Mouse (Mus musculus) intestine, postnatal 0 days (tissue): ENCODE results near the gene Mettl24. TPM values are rescaled to one million over a fixed set of nuclear protein-coding genes. Genes with fewer than 3 reads are reported as not detected.
A peak's percentile ranks its signal among the peaks of the same experiment; 100 is the strongest.

Experiments used
- ATAC-seq: fragments of 200-750 bp; cut with Nextera tagmentation; 2 replicates; pipeline ENCODE4 v1.8.0; 2017; ENCODE audit warnings: mild to moderate bottlenecking, moderate TSS enrichment, moderate library complexity
- H3K27ac ChIP-seq: fragments of 300-500 bp; sonication (generic); 2 replicates; pipeline ENCODE4 v1.5.1; 2014; ENCODE audit warnings: mild to moderate bottlenecking, low read depth, low read length, moderate library complexity
- H3K27me3 ChIP-seq: fragments of 300-500 bp; sonication (generic); replicated peaks from 2 replicates; pipeline ENCODE4 v1.6.1; 2014; ENCODE audit warnings: low read length, mixed read lengths; ENCODE audit not compliant: control insufficient read depth, insufficient read depth
- H3K36me3 ChIP-seq: fragments of 300-500 bp; sonication (generic); 2 replicates; pipeline ENCODE4 v1.6.1; 2014; ENCODE audit warnings: mild to moderate bottlenecking, moderate library complexity; ENCODE audit not compliant: control insufficient read depth, insufficient read depth
- H3K4me1 ChIP-seq: fragments of 300-500 bp; sonication (generic); replicated peaks from 2 replicates; pipeline ENCODE4 v1.6.1; 2014; ENCODE audit warnings: antibody characterized with exemption, low read length, mixed read lengths; ENCODE audit not compliant: control insufficient read depth, insufficient read depth
- H3K4me2 ChIP-seq: fragments of 300-500 bp; sonication (generic); replicated peaks from 2 replicates; pipeline ENCODE4 v1.6.1; 2014; ENCODE audit warnings: low read depth, mild to moderate bottlenecking, moderate library complexity
- H3K4me3 ChIP-seq: fragments of 300-500 bp; sonication (generic); 2 replicates; pipeline ENCODE4 v1.5.1; 2014; ENCODE audit warnings: low read depth, low read length
- H3K9ac ChIP-seq: fragments of 300-500 bp; sonication (generic); 2 replicates; pipeline ENCODE4 v1.6.1; 2014; ENCODE audit warnings: mild to moderate bottlenecking, low read depth, low read length
- H3K9me3 ChIP-seq: fragments of 300-500 bp; sonication (generic); 2 replicates; pipeline ENCODE4 v1.6.1; 2016; ENCODE audit warnings: mixed run types; ENCODE audit not compliant: control insufficient read depth
- CTCF ChIP-seq: sonication (generic); IDR thresholded peaks from 2 replicates; pipeline ENCODE4 v1.5.1; 2016; ENCODE audit warnings: low read depth, mild to moderate bottlenecking, control low read depth, antibody characterized with exemption, moderate library complexity
- WGBS: fragments of 180-500 bp; shearing (Covaris S2); extraction: QIAGEN DNeasy Blood & Tissue Kit; methylation state at CpG from one replicate; pipeline ENCODE4 v1.1.7; 2014; 5-methylcytosine and 5-hydroxymethylcytosine counted together
- polyA plus RNA-seq: library from polyadenylated mRNA; unstranded; fragments of >200 nt; fragmentation: Nextera tagmentation; extraction: Ambion mirVana; gene quantifications from 2 replicates; pipeline ENCODE4 v1.2.1, GENCODE M21; 2015

Gene Mettl24
- polyA plus RNA-seq, 1 experiment from 2014 or later, result 1.7 TPM

GRCm38 (mm10) chr10:40643126-40643525, 40.0 kb upstream of the Mettl24 start:
- 84% methylated on average over 5 of the region's 5 CpGs for WGBS

GRCm38 (mm10) chr10:40644456-40644855, 38.6 kb upstream of the Mettl24 start:
- Histone ChIP-seq H3K4me3 (no peak overlapping the region), H3K9me3 (no peaks in the 10 kb centered on the region), H3K27ac (no peak overlapping the region), H3K36me3 (no peaks in the 10 kb centered on the region), H3K27me3 (no peaks in the 10 kb centered on the region), H3K9ac (no peak overlapping the region), H3K4me1 (no peaks in the 10 kb centered on the region), H3K4me2 (no peak overlapping the region)
- no peak for ATAC-seq
- WGBS, result 44% methylated on average over 9 of the region's 9 CpGs
- peak; percentile 26; the same call in 1 of the 2 replicates for TF ChIP-seq CTCF

More at GRCm38 (mm10) chr10:40643126-40643525, 40.0 kb upstream of the Mettl24 start:
- H3K9ac ChIP-seq, result no peak overlapping the region
- H3K4me2 ChIP-seq, result no peak overlapping the region
- no peak for ATAC-seq
- no peak overlapping the region for H3K27ac ChIP-seq
- TF ChIP-seq CTCF, result no peak
- H3K36me3 ChIP-seq, result no peaks in the 10 kb centered on the region
- no peaks in the 10 kb centered on the region for H3K4me1 ChIP-seq
- no peaks in the 10 kb centered on the region for H3K27me3 ChIP-seq
- H3K4me3 ChIP-seq, result no peak overlapping the region
- no peaks in the 10 kb centered on the region for H3K9me3 ChIP-seq

- Histone ChIP-seq H3K36me3 (no peaks in the 10 kb centered on the region), H3K4me2 (no peak overlapping the region), H3K4me3 (no peak overlapping the region), H3K4me1 (no peaks in the 10 kb centered on the region), H3K27ac (no peak overlapping the region), H3K27me3 (no peaks in the 10 kb centered on the region), H3K9ac (no peak overlapping the region), H3K9me3 (no peaks in the 10 kb centered on the region)
- no peak for ATAC-seq
- TF ChIP-seq CTCF, result no peak
- 58% methylated on average over 1 of the region's 1 CpGs for WGBS
Observed at GRCm38 (mm10) chr10:40645346-40645745, 37.7 kb upstream of the Mettl24 start.

- Histone ChIP-seq H3K4me2 (no peak overlapping the region), H3K27ac (no peak overlapping the region), H3K4me3 (no peak overlapping the region), H3K27me3 (no peaks in the 10 kb centered on the region), H3K4me1 (no peaks in the 10 kb centered on the region), H3K36me3 (no peaks in the 10 kb centered on the region), H3K9me3 (no peaks in the 10 kb centered on the region), H3K9ac (no peak overlapping the region)
- no peak for ATAC-seq
- WGBS, result 80% methylated on average over 12 of the region's 12 CpGs
- no peak for TF ChIP-seq CTCF
Observed at GRCm38 (mm10) chr10:40648776-40649175, 34.3 kb upstream of the Mettl24 start.

- no peaks in the 10 kb centered on the region for H3K4me1 ChIP-seq
- 23% methylated on average over 4 of the region's 4 CpGs for WGBS
- no peak overlapping the region for H3K4me3 ChIP-seq
- no peaks in the 10 kb centered on the region for H3K27me3 ChIP-seq
- no peaks in the 10 kb centered on the region for H3K9me3 ChIP-seq
- H3K9ac ChIP-seq, result no peak overlapping the region
- no peak overlapping the region for H3K4me2 ChIP-seq
- H3K27ac ChIP-seq, result no peak overlapping the region
- no peak for ATAC-seq
- peak; percentile 61 for TF ChIP-seq CTCF
- H3K36me3 ChIP-seq, result no peaks in the 10 kb centered on the region
Observed at GRCm38 (mm10) chr10:40649634-40650033, 33.4 kb upstream of the Mettl24 start.

GRCm38 (mm10) chr10:40651676-40652075, 31.4 kb upstream of the Mettl24 start:
- 61% methylated on average over 2 of the region's 2 CpGs for WGBS
- H3K36me3 ChIP-seq, result no peaks in the 10 kb centered on the region
- H3K4me3 ChIP-seq, result no peak overlapping the region
- no peaks in the 10 kb centered on the region for H3K27me3 ChIP-seq
- no peaks in the 10 kb centered on the region for H3K4me1 ChIP-seq
- no peak overlapping the region for H3K4me2 ChIP-seq
- H3K9me3 ChIP-seq, result no peaks in the 10 kb centered on the region
- no peak overlapping the region for H3K9ac ChIP-seq
- no peak overlapping the region for H3K27ac ChIP-seq
- TF ChIP-seq CTCF, result no peak
- no peak for ATAC-seq

- no peak for TF ChIP-seq CTCF
- no peaks in the 10 kb centered on the region for H3K4me1 ChIP-seq
- no peak overlapping the region for H3K4me2 ChIP-seq
- no peaks in the 10 kb centered on the region for H3K36me3 ChIP-seq
- H3K9ac ChIP-seq, result no peak overlapping the region
- no peaks in the 10 kb centered on the region for H3K27me3 ChIP-seq
- 74% methylated on average over 3 of the region's 3 CpGs for WGBS
- H3K27ac ChIP-seq, result no peak overlapping the region
- H3K4me3 ChIP-seq, result no peak overlapping the region
- no peaks in the 10 kb centered on the region for H3K9me3 ChIP-seq
- ATAC-seq, result no peak
Observed at GRCm38 (mm10) chr10:40665270-40665669, 17.8 kb upstream of the Mettl24 start.
